Mouse (Mus musculus) thymus, adult 2 months (tissue): ENCODE measurements at regions not wholly inside any gene's neighbourhood (a gene's known extent, or its start where the extent isn't known, plus 50 kb on each side); places are given as distances from the start of the nearest gene placed in this dataset.

Source experiments
- CTCF ChIP-seq: fragments of 200-500 bp; IDR thresholded peaks from 2 replicates; pipeline ENCODE4 v1.5.1; 2012; ENCODE audit warnings: mild to moderate bottlenecking, control low read depth, low read length, moderate library complexity, borderline replicate concordance; ENCODE audit not compliant: control insufficient read depth, poor library complexity, insufficient read depth; ENCODE audit errors: extremely low read depth
- POLR2A ChIP-seq: fragments of 200-500 bp; IDR thresholded peaks from 2 replicates; pipeline ENCODE4 v1.6.1; 2012; ENCODE audit warnings: mild to moderate bottlenecking, low read length, control low read depth, moderate library complexity; ENCODE audit not compliant: control insufficient read depth, poor library complexity, insufficient read depth; ENCODE audit errors: extremely low read depth

- TF ChIP-seq POLR2A = no peak
- TF ChIP-seq CTCF = no peak
Measured at GRCm38 (mm10) chr5:111944972-111945285, 211.2 kb downstream of the Gm26897 start.
